28 mouse cellular contexts compared by ENCODE assay signal in genomic region chr13:114833351-114833750, GRCm38 (mm10). TPM values are rescaled to one million over a fixed set of nuclear protein-coding genes. Genes with fewer than 3 reads are reported as not detected.
DNase-seq lines count a peak whose midpoint lies in the region; ATAC-seq and TF ChIP-seq lines count a peak whose summit lies in the region.
"Had no signal": no experiment of that assay in that cellular context is flagged by ENCODE, and none has a peak within 500 bp of the region (broad histone marks: within the 10 kb centered on the region; RNA-seq: fewer than 3 reads in every experiment).

No protein-coding gene starts in this region.

- H3K27me3 ChIP-seq in intestine, embryonic 15.5 days (replicated peaks), result no peaks in the 10 kb centered on the region
- H3K27me3 ChIP-seq in intestine, postnatal 0 days (replicated peaks; ENCODE audit: control insufficient read depth, insufficient read depth, low read length), result no peaks in the 10 kb centered on the region
- H3K27me3 ChIP-seq in CH12.LX (replicated peaks), result no peaks in the 10 kb centered on the region
- H3K27me3 ChIP-seq in stomach, postnatal 0 days (ENCODE audit: control insufficient read depth, insufficient read depth, low read length), result no peaks in the 10 kb centered on the region
- H3K27me3 ChIP-seq in midbrain, embryonic 15.5 days (replicated peaks), result no peaks in the 10 kb centered on the region
- H3K27me3 ChIP-seq: forebrain, embryonic 13.5 days; heart, embryonic 12.5 days; hindbrain, embryonic 13.5 days; limb, embryonic 15.5 days; liver, embryonic 13.5 days; midbrain, embryonic 13.5 days; stomach, embryonic 15.5 days had no signal

- TF ChIP-seq RAD21 in CH12.LX (IDR thresholded peaks at IDR 0.05; ENCODE audit: low read depth, low read length), result no peak

- dilution Hi-C loops in CH12.LX (cut with MboI; ENCODE audit: extremely low pct_ligation_motif_present, extremely low pct_unique_long_range_greater_than_20kb, low sequenced_read_pairs), result no loop called here

- H3K79me2 ChIP-seq in CH12.LX (replicated peaks; ENCODE audit: control insufficient read depth, extremely low read depth, insufficient read depth, poor library complexity, severe bottlenecking), result no peaks in the 10 kb centered on the region

- no peak for TF ChIP-seq POLR2A in CH12.LX (IDR thresholded peaks at IDR 0.05; ENCODE audit: low read depth, low read length)

- H3K4me3 ChIP-seq in intestine, embryonic 15.5 days (replicated peaks), result no peak overlapping the region
- no peak overlapping the region for H3K4me3 ChIP-seq in intestine, postnatal 0 days (ENCODE audit: low read depth, low read length)
- no peak overlapping the region for H3K4me3 ChIP-seq in CH12.LX (replicated peaks in 1 of 3; ENCODE audit: low read depth in 2 of 3, low read length in 2 of 3, poor library complexity in 1 of 3)
- no peak overlapping the region for H3K4me3 ChIP-seq in stomach, postnatal 0 days (ENCODE audit: low read depth, low read length)
- no peak overlapping the region for H3K4me3 ChIP-seq in midbrain, embryonic 15.5 days
- H3K4me3 ChIP-seq: forebrain, embryonic 13.5 days; heart, embryonic 12.5 days; hindbrain, embryonic 13.5 days; limb, embryonic 10.5 days; limb, embryonic 15.5 days; liver, embryonic 13.5 days; midbrain, embryonic 13.5 days; stomach, embryonic 15.5 days had no signal

- 0 out of 2 replicates have a peak, but pooled peaks have one; percentile 19 for ATAC-seq in intestine, embryonic 15.5 days
- ATAC-seq in intestine, postnatal 0 days, result no peak
- ATAC-seq in stomach, postnatal 0 days (ENCODE audit: low FRiP score, low TSS enrichment), result no peak
- ATAC-seq in midbrain, embryonic 15.5 days (replicated peaks), result no peak
- ATAC-seq: forebrain, embryonic 13.5 days; midbrain, embryonic 13.5 days had no signal

- no peaks in the 10 kb centered on the region for H3K9me3 ChIP-seq in intestine, embryonic 15.5 days
- H3K9me3 ChIP-seq in intestine, postnatal 0 days (ENCODE audit: control insufficient read depth), result no peaks in the 10 kb centered on the region
- H3K9me3 ChIP-seq in CH12.LX (replicated peaks; ENCODE audit: low read length), result no peaks in the 10 kb centered on the region
- H3K9me3 ChIP-seq in stomach, postnatal 0 days (ENCODE audit: control insufficient read depth, low read length), result no peaks in the 10 kb centered on the region
- no peaks in the 10 kb centered on the region for H3K9me3 ChIP-seq in midbrain, embryonic 15.5 days
- H3K9me3 ChIP-seq: forebrain, embryonic 13.5 days; heart, embryonic 12.5 days; hindbrain, embryonic 13.5 days; limb, embryonic 10.5 days; limb, embryonic 15.5 days; liver, embryonic 13.5 days; midbrain, embryonic 13.5 days; stomach, embryonic 15.5 days had no signal

- TF ChIP-seq CTCF in intestine, postnatal 0 days (IDR thresholded peaks at IDR 0.05; ENCODE audit: low read depth), result no peak
- TF ChIP-seq CTCF in CH12.LX (conservative IDR thresholded peaks at IDR 0.05 in 1 of 2, IDR thresholded peaks at IDR 0.05 in 1 of 2; ENCODE audit: low read depth in 2 of 2, low read length in 2 of 2), result no peak
- TF ChIP-seq CTCF in stomach, postnatal 0 days (IDR thresholded peaks at IDR 0.05; ENCODE audit: low read depth), result no peak

- WGBS in intestine, embryonic 15.5 days, result 56% methylated on average over 4 of the region's 4 CpGs
- WGBS in intestine, postnatal 0 days, result 71% methylated on average over 4 of the region's 4 CpGs
- WGBS in stomach, postnatal 0 days, result 45% methylated on average over 4 of the region's 4 CpGs
- 87% methylated on average over 4 of the region's 4 CpGs for WGBS in midbrain, embryonic 15.5 days

- no peak overlapping the region for H3K27ac ChIP-seq in intestine, embryonic 15.5 days
- no peak overlapping the region for H3K27ac ChIP-seq in intestine, postnatal 0 days (ENCODE audit: low read depth, low read length)
- no peak overlapping the region for H3K27ac ChIP-seq in CH12.LX (ENCODE audit: insufficient read depth, low read depth)
- 0 out of 2 replicates have a peak overlapping the region, but pooled peaks have one; percentile 9 for H3K27ac ChIP-seq in stomach, postnatal 0 days (replicated peaks)
- no peak overlapping the region for H3K27ac ChIP-seq in midbrain, embryonic 15.5 days
- H3K27ac ChIP-seq: forebrain, embryonic 13.5 days; hindbrain, embryonic 13.5 days; limb, embryonic 10.5 days; limb, embryonic 15.5 days; liver, embryonic 13.5 days; macrophage; midbrain, embryonic 13.5 days had no signal

- in situ Hi-C loops in CH12.LX (cut with MboI; ENCODE audit: low pct_ligation_motif_present, low pct_unique_long_range_greater_than_20kb, low sequenced_read_pairs), result no loop called here

- 0 out of 2 replicates have a peak, but pooled peaks cover 12% of the 10 kb centered on the region for H3K36me3 ChIP-seq in intestine, embryonic 15.5 days
- H3K36me3 ChIP-seq in intestine, postnatal 0 days (ENCODE audit: control insufficient read depth, insufficient read depth), result peaks cover 48% of the 10 kb centered on the region
- H3K36me3 ChIP-seq in CH12.LX (replicated peaks in 1 of 2; ENCODE audit: control insufficient read depth in 1 of 2, insufficient read depth in 1 of 2, low read length in 1 of 2), result peaks cover 4 to 23% of the 10 kb centered on the region in 2 experiments
- 0 out of 2 replicates have a peak, but pooled peaks cover 4% of the 10 kb centered on the region for H3K36me3 ChIP-seq in stomach, postnatal 0 days (ENCODE audit: control insufficient read depth, insufficient read depth, low read length)
- 0 out of 2 replicates have a peak, but pooled peaks cover 6% of the 10 kb centered on the region for H3K36me3 ChIP-seq in midbrain, embryonic 15.5 days (replicated peaks)

- H3K9ac ChIP-seq in intestine, embryonic 15.5 days, result no peak overlapping the region
- no peak overlapping the region for H3K9ac ChIP-seq in intestine, postnatal 0 days (ENCODE audit: low read depth, low read length)
- no peak overlapping the region for H3K9ac ChIP-seq in CH12.LX (ENCODE audit: insufficient read depth, low read depth)
- H3K9ac ChIP-seq in stomach, postnatal 0 days (ENCODE audit: low read length), result no peak overlapping the region
- no peak overlapping the region for H3K9ac ChIP-seq in midbrain, embryonic 15.5 days
- H3K9ac ChIP-seq: forebrain, embryonic 13.5 days; heart, embryonic 12.5 days; hindbrain, embryonic 13.5 days; limb, embryonic 15.5 days; liver, embryonic 13.5 days; midbrain, embryonic 13.5 days; stomach, embryonic 15.5 days had no signal

- TF ChIP-seq EP300 in CH12.LX (IDR thresholded peaks at IDR 0.05; ENCODE audit: low read length), result no peak
- TF ChIP-seq EP300 in stomach, postnatal 0 days (optimal IDR thresholded peaks at IDR 0.05), result no peak

- peaks cover under 1% of the 10 kb centered on the region; the same call in 1 of the 2 replicates for H3K4me1 ChIP-seq in intestine, embryonic 15.5 days (replicated peaks)
- no peaks in the 10 kb centered on the region for H3K4me1 ChIP-seq in intestine, postnatal 0 days (replicated peaks; ENCODE audit: control insufficient read depth, insufficient read depth, low read length)
- H3K4me1 ChIP-seq in CH12.LX (ENCODE audit: control insufficient read depth in 1 of 2, insufficient read depth in 2 of 2), result peaks cover 13 to 31% of the 10 kb centered on the region in 2 experiments
- H3K4me1 ChIP-seq in stomach, postnatal 0 days (replicated peaks; ENCODE audit: control insufficient read depth, insufficient read depth), result no peaks in the 10 kb centered on the region
- H3K4me1 ChIP-seq in midbrain, embryonic 15.5 days, result no peaks in the 10 kb centered on the region
- H3K4me1 ChIP-seq: limb, embryonic 10.5 days; stomach, embryonic 15.5 days had no signal

- peak; percentile 14 for DNase-seq in CH12.LX (ENCODE audit: extremely low read depth)
- DNase-seq in lung, postnatal 10 days, result peak; percentile 56
- no peak for DNase-seq in stomach, postnatal 0 days (ENCODE audit: low spot score)
- no peak for DNase-seq in cerebellum, postnatal 10 days
- DNase-seq: adrenal gland, adult 2 months; cerebellum, adult 8-10 months; cerebellum, postnatal 36 days; gastrocnemius, postnatal 25 days; heart, adult 11 months; heart, postnatal 4 days; kidney, adult 2 months; kidney, postnatal 36 days; layer of hippocampus, postnatal 36 days; liver, embryonic 13.5 days; right cerebral cortex, postnatal 14 days; thymus, adult 18-20 months; thymus, postnatal 25 days had no signal

- no peak overlapping the region for H3K4me2 ChIP-seq in intestine, embryonic 15.5 days (replicated peaks)
- no peak overlapping the region for H3K4me2 ChIP-seq in intestine, postnatal 0 days (replicated peaks; ENCODE audit: low read depth)
- H3K4me2 ChIP-seq in CH12.LX (ENCODE audit: insufficient read depth, low read depth, poor library complexity, severe bottlenecking), result 0 out of 2 replicates have a peak overlapping the region, but pooled peaks have one; percentile 22
- no peak overlapping the region for H3K4me2 ChIP-seq in stomach, postnatal 0 days (replicated peaks; ENCODE audit: low read depth)
- H3K4me2 ChIP-seq in midbrain, embryonic 15.5 days, result no peak overlapping the region
- H3K4me2 ChIP-seq: forebrain, embryonic 13.5 days; heart, embryonic 12.5 days; hindbrain, embryonic 13.5 days; limb, embryonic 15.5 days; liver, embryonic 13.5 days; midbrain, embryonic 13.5 days; stomach, embryonic 15.5 days had no signal

TF ChIP-seq in CH12.LX, 34 proteins besides CTCF, POLR2A, EP300 and RAD21 (continues in another document):
- no peak for TF ChIP-seq MAFK (IDR thresholded peaks at IDR 0.05; ENCODE audit: insufficient replicate concordance, low read length)
- no peak for TF ChIP-seq GABPA (IDR thresholded peaks at IDR 0.05; ENCODE audit: insufficient replicate concordance, low read depth, low read length)
- TF ChIP-seq MYC (IDR thresholded peaks at IDR 0.05; ENCODE audit: low read depth, low read length), result no peak
- no peak for TF ChIP-seq RCOR1 (conservative IDR thresholded peaks at IDR 0.05; ENCODE audit: low read depth, low read length)
- TF ChIP-seq SMC3 (IDR thresholded peaks at IDR 0.05; ENCODE audit: low read depth, low read length), result no peak
- no peak for TF ChIP-seq USF1 (IDR thresholded peaks at IDR 0.05; ENCODE audit: low read depth, low read length)
- no peak for TF ChIP-seq CHD2 (IDR thresholded peaks at IDR 0.05; ENCODE audit: low read length)
- TF ChIP-seq TBP (conservative IDR thresholded peaks at IDR 0.05; ENCODE audit: low read depth, low read length), result no peak
- TF ChIP-seq UBTF (IDR thresholded peaks at IDR 0.05; ENCODE audit: low read depth, low read length), result no peak
- no peak for TF ChIP-seq NRF1 (IDR thresholded peaks at IDR 0.05; ENCODE audit: low read depth, low read length)
- no peak for TF ChIP-seq JUND (conservative IDR thresholded peaks at IDR 0.05; ENCODE audit: low read depth, low read length)

RNA-seq across cellular contexts. Expression of gene Mocs2, which starts 15.3 kb away (rescaled TPM):
- 104 TPM in 2 replicates for polyA plus RNA-seq in intestine, embryonic 15.5 days (2015; fragmentation: Nextera tagmentation; extraction: Ambion mirVana)
- 215 and 221 TPM in 2 replicates for polyA plus RNA-seq in intestine, postnatal 0 days (2015; fragmentation: Nextera tagmentation; extraction: Ambion mirVana)
- total RNA-seq in CH12.LX (2012; rRNA removed), result 34.9 and 39.3 TPM in 2 replicates
- total RNA-seq in CH12.LX (2014; rRNA removed), result 38.1 and 41.0 TPM in 2 replicates
- 29.3 and 29.4 TPM in 2 replicates for polyA plus RNA-seq in CH12.LX (2012; ENCODE audit: insufficient read length, low read depth)
- polyA plus RNA-seq in stomach, postnatal 0 days (2015; fragmentation: Nextera tagmentation; extraction: Ambion mirVana), result 105 and 109 TPM in 2 replicates
- polyA plus RNA-seq in midbrain, embryonic 15.5 days (2015; fragmentation: Nextera tagmentation; extraction: Ambion mirVana), result 108 and 117 TPM in 2 replicates

Comparison
In these comparisons a context has a peak if more than half of its experiments do, and no peak if none do; other contexts are left out.
1. DNase-seq: peak in CH12.LX (single experiment) and lung, postnatal 10 days (single experiment); none in stomach, postnatal 0 days (single experiment) and cerebellum, postnatal 10 days (0 of 2).